Mouse (Mus musculus): ENCODE measurements around the gene Slc7a5. TPM values are rescaled to one million over a fixed set of nuclear protein-coding genes. Genes with fewer than 3 reads are reported as not detected.
A peak's percentile ranks its signal among the peaks of the same experiment; 100 is the strongest.

Gene Slc7a5
- total RNA-seq, 2 experiments from 2014 or later, result 4.2 to 5.7 TPM

GRCm38 (mm10) chr8:121943057-121943540 is 35.6 kb upstream of the Slc7a5 start:
- no peak for DNase-seq
- intact Hi-C loops (cut with DNase I; ENCODE audit: low total_unique reads), result no loop called here

GRCm38 (mm10) chr8:121938732-121939131 is 31.2 kb upstream of the Slc7a5 start:
- DNase-seq, result no peak
- intact Hi-C loops (cut with DNase I; ENCODE audit: low total_unique reads), result no loop called here

GRCm38 (mm10) chr8:121936391-121936790 is 28.9 kb upstream of the Slc7a5 start:
- peak; percentile 67 for DNase-seq
- intact Hi-C loops (cut with DNase I; ENCODE audit: low total_unique reads), result no loop called here

GRCm38 (mm10) chr8:121935341-121936294 is 28.1 kb upstream of the Slc7a5 start:
- intact Hi-C loops (cut with DNase I; ENCODE audit: low total_unique reads), result no loop called here
- DNase-seq, result peak; percentile 66

- no peak for DNase-seq
- intact Hi-C loops (cut with DNase I; ENCODE audit: low total_unique reads), result no loop called here
Measured at GRCm38 (mm10) chr8:121934923-121935322, 27.4 kb upstream of the Slc7a5 start.

GRCm38 (mm10) chr8:121934506-121934905 is 27.0 kb upstream of the Slc7a5 start:
- intact Hi-C loops (cut with DNase I; ENCODE audit: low total_unique reads), result no loop called here
- peak; percentile 39 for DNase-seq

- no peak for DNase-seq
- intact Hi-C loops (cut with DNase I; ENCODE audit: low total_unique reads), result no loop called here
Measured at GRCm38 (mm10) chr8:121932668-121933520, 25.4 kb upstream of the Slc7a5 start.

- DNase-seq, result peak; percentile 47
- intact Hi-C loops (cut with DNase I; ENCODE audit: low total_unique reads), result no loop called here
Measured at GRCm38 (mm10) chr8:121932026-121932667, 24.7 kb upstream of the Slc7a5 start.

GRCm38 (mm10) chr8:121931571-121931970 is 24.1 kb upstream of the Slc7a5 start:
- intact Hi-C loops (cut with DNase I; ENCODE audit: low total_unique reads), result no loop called here
- DNase-seq, result no peak

- intact Hi-C loops (cut with DNase I; ENCODE audit: low total_unique reads), result no loop called here
- no peak for DNase-seq
Measured at GRCm38 (mm10) chr8:121930047-121930446, 22.6 kb upstream of the Slc7a5 start.

- intact Hi-C loops (cut with DNase I; ENCODE audit: low total_unique reads), result no loop called here
Measured at GRCm38 (mm10) chr8:121927316-121927715, 19.8 kb upstream of the Slc7a5 start.

GRCm38 (mm10) chr8:121926266-121926665 is 18.8 kb upstream of the Slc7a5 start:
- no peak for DNase-seq
- intact Hi-C loops (cut with DNase I; ENCODE audit: low total_unique reads), result no loop called here

More at GRCm38 (mm10) chr8:121927316-121927715, 19.8 kb upstream of the Slc7a5 start:
- peak; percentile 71 for DNase-seq

GRCm38 (mm10) chr8:121925624-121926023 is 18.1 kb upstream of the Slc7a5 start:
- intact Hi-C loops (cut with DNase I; ENCODE audit: low total_unique reads), result no loop called here
- DNase-seq, result peak; percentile 71

- no peak for DNase-seq
- intact Hi-C loops (cut with DNase I; ENCODE audit: low total_unique reads), result no loop called here
Measured at GRCm38 (mm10) chr8:121924681-121925080, 17.2 kb upstream of the Slc7a5 start.

GRCm38 (mm10) chr8:121922101-121922500 is 14.6 kb upstream of the Slc7a5 start:
- intact Hi-C loops (cut with DNase I; ENCODE audit: low total_unique reads), result no loop called here
- peak; percentile 55 for DNase-seq

GRCm38 (mm10) chr8:121921582-121921981 is 14.1 kb upstream of the Slc7a5 start:
- intact Hi-C loops (cut with DNase I; ENCODE audit: low total_unique reads), result no loop called here
- no peak for DNase-seq

GRCm38 (mm10) chr8:121919731-121920130 is 12.2 kb upstream of the Slc7a5 start:
- DNase-seq, result no peak
- intact Hi-C loops (cut with DNase I; ENCODE audit: low total_unique reads), result no loop called here

GRCm38 (mm10) chr8:121919158-121919557 is 11.7 kb upstream of the Slc7a5 start:
- intact Hi-C loops (cut with DNase I; ENCODE audit: low total_unique reads), result no loop called here
- DNase-seq, result no peak

- intact Hi-C loops (cut with DNase I; ENCODE audit: low total_unique reads), result no loop called here
- DNase-seq, result no peak
Measured at GRCm38 (mm10) chr8:121913378-121913777, 5.9 kb upstream of the Slc7a5 start.

- no peak for DNase-seq
- intact Hi-C loops (cut with DNase I; ENCODE audit: low total_unique reads), result no loop called here
Measured at GRCm38 (mm10) chr8:121912831-121913230, 5.3 kb upstream of the Slc7a5 start.

Measured in gastrocnemius, postnatal 14 days (tissue).